Comparison of ENCODE assay signal across 9 mouse cellular contexts in the genomic region with DNA sequence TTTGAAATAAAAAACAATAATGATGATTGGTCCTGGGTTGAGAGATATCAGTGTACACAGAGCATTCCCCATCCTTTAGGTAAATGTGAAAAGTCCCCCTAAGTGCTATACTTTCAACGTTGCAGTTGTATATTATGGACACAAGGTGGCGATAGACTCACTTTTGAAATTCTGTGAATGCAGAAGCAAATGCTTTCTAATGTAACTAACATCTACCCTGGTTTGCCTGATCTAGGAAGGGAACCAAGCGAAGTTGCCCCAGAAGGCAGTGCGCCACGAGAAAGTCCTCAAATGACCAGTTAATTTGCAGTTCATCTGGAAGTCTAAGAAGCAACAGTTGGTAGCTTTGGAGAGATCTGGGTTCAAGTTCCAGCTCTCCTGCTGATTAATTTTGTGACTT. TPM values are rescaled to one million over a fixed set of nuclear protein-coding genes. Genes with fewer than 3 reads are reported as not detected.
DNase-seq lines count a peak whose midpoint lies in the region; ATAC-seq and TF ChIP-seq lines count a peak whose summit lies in the region.
"Had no signal": no experiment of that assay in that cellular context is flagged by ENCODE, and none has a peak within 500 bp of the region (broad histone marks: within the 10 kb centered on the region; RNA-seq: fewer than 3 reads in every experiment).

No protein-coding gene starts in this region.

- 46% methylated on average over 5 of the region's 5 CpGs for WGBS in forebrain, postnatal 0 days
- WGBS in forebrain, embryonic 12.5 days = 41% methylated on average over 5 of the region's 5 CpGs
- WGBS in midbrain, embryonic 11.5 days = 49% methylated on average over 5 of the region's 5 CpGs

- DNase-seq in forebrain, postnatal 0 days = peak; percentile 58
- DNase-seq in spleen, postnatal 36 days (ENCODE audit: low spot score in 2 of 2) = peak; percentile 34 to 46
- DNase-seq in spleen, postnatal 14 days (ENCODE audit: low spot score in 2 of 2) = no peak
- DNase-seq in induced T-regulatory cell, adult 2 months (ENCODE audit: low read depth) = peak; percentile 49
- DNase-seq in retina, postnatal 1 day = peak; percentile 53
- DNase-seq in midbrain, embryonic 11.5 days (ENCODE audit: low spot score, missing footprints) = no peak
- no peak for DNase-seq in urinary bladder, adult 18-20 months (ENCODE audit: low spot score in 2 of 2)

- no peaks in the 10 kb centered on the region for H3K4me1 ChIP-seq in forebrain, postnatal 0 days (ENCODE audit: insufficient read depth)
- peaks cover 7% of the 10 kb centered on the region for H3K4me1 ChIP-seq in forebrain, embryonic 12.5 days
- no peaks in the 10 kb centered on the region for H3K4me1 ChIP-seq in midbrain, embryonic 11.5 days (ENCODE audit: control insufficient read depth, insufficient read depth, low read length)

- no peak overlapping the region for H3K27ac ChIP-seq in forebrain, postnatal 0 days (ENCODE audit: low read depth, low read length)
- no peak overlapping the region for H3K27ac ChIP-seq in forebrain, embryonic 12.5 days
- no peak overlapping the region for H3K27ac ChIP-seq in midbrain, embryonic 11.5 days (ENCODE audit: low read depth, low read length)

- no peak overlapping the region for H3K4me2 ChIP-seq in forebrain, postnatal 0 days (ENCODE audit: low read depth)
- H3K4me2 ChIP-seq in forebrain, embryonic 12.5 days = no peak overlapping the region
- no peak overlapping the region for H3K4me2 ChIP-seq in midbrain, embryonic 11.5 days

- no peaks in the 10 kb centered on the region for H3K9me3 ChIP-seq in forebrain, postnatal 0 days (ENCODE audit: low read length)
- H3K9me3 ChIP-seq in forebrain, embryonic 12.5 days = no peaks in the 10 kb centered on the region
- no peaks in the 10 kb centered on the region for H3K9me3 ChIP-seq in midbrain, embryonic 11.5 days (ENCODE audit: control insufficient read depth, low read length)

- no peaks in the 10 kb centered on the region for H3K27me3 ChIP-seq in forebrain, postnatal 0 days (ENCODE audit: insufficient read depth, low read length)
- no peaks in the 10 kb centered on the region for H3K27me3 ChIP-seq in forebrain, embryonic 12.5 days
- H3K27me3 ChIP-seq in midbrain, embryonic 11.5 days (ENCODE audit: control insufficient read depth, insufficient read depth, low read length) = no peaks in the 10 kb centered on the region

- H3K36me3 ChIP-seq in forebrain, postnatal 0 days (ENCODE audit: insufficient read depth) = no peaks in the 10 kb centered on the region
- H3K36me3 ChIP-seq in forebrain, embryonic 12.5 days (replicated peaks) = no peaks in the 10 kb centered on the region
- H3K36me3 ChIP-seq in midbrain, embryonic 11.5 days (ENCODE audit: control insufficient read depth, insufficient read depth, low read length) = no peaks in the 10 kb centered on the region

- H3K4me3 ChIP-seq in forebrain, postnatal 0 days (ENCODE audit: low read depth, low read length) = no peak overlapping the region
- no peak overlapping the region for H3K4me3 ChIP-seq in forebrain, embryonic 12.5 days (replicated peaks)
- no peak overlapping the region for H3K4me3 ChIP-seq in midbrain, embryonic 11.5 days (ENCODE audit: low read depth, low read length)

- TF ChIP-seq CTCF in forebrain, postnatal 0 days (IDR thresholded peaks at IDR 0.05; ENCODE audit: low read depth) = peak; percentile 77

- ATAC-seq in forebrain, postnatal 0 days = peak; percentile 38; the same call in 1 of the 2 replicates
- no peak for ATAC-seq in forebrain, embryonic 12.5 days (ENCODE audit: low FRiP score)
- ATAC-seq in midbrain, embryonic 11.5 days (ENCODE audit: low FRiP score) = no peak; the same call in 1 of the 2 replicates

- H3K9ac ChIP-seq in forebrain, postnatal 0 days = no peak overlapping the region
- no peak overlapping the region for H3K9ac ChIP-seq in forebrain, embryonic 12.5 days
- H3K9ac ChIP-seq in midbrain, embryonic 11.5 days (ENCODE audit: low read length) = no peak overlapping the region

RNA-seq across cellular contexts. Expression of a gene that starts 18.8 kb away (rescaled TPM):
- not detected in 2 replicates for total RNA-seq in forebrain, postnatal 0 days (2014; rRNA removed)
- not detected in 2 replicates for polyA plus RNA-seq in forebrain, postnatal 0 days (2015; fragmentation: Nextera tagmentation; extraction: Ambion mirVana)
- polyA plus RNA-seq in forebrain, embryonic 12.5 days (2016; fragmentation: Nextera tagmentation; extraction: Ambion mirVana) = not detected in 2 replicates
- polyA plus RNA-seq in midbrain, embryonic 11.5 days (2014; fragmentation: Nextera tagmentation; extraction: Ambion mirVana) = not detected in 2 replicates
- total RNA-seq: heart, postnatal 36 days had no signal

RNA-seq across cellular contexts. Expression of a gene that starts 23.1 kb away (rescaled TPM):
- total RNA-seq in forebrain, postnatal 0 days (2014; rRNA removed) = 2.8 and 3.9 TPM in 2 replicates
- polyA plus RNA-seq in forebrain, postnatal 0 days (2015; fragmentation: Nextera tagmentation; extraction: Ambion mirVana) = 10.7 and 14.2 TPM in 2 replicates
- polyA plus RNA-seq in forebrain, embryonic 12.5 days (2016; fragmentation: Nextera tagmentation; extraction: Ambion mirVana) = 0.57 and 1.2 TPM in 2 replicates
- polyA plus RNA-seq in midbrain, embryonic 11.5 days (2014; fragmentation: Nextera tagmentation; extraction: Ambion mirVana) = not detected in 2 replicates
- total RNA-seq: heart, postnatal 36 days had no signal

RNA-seq across cellular contexts. Expression of a gene that starts 57.7 kb away (rescaled TPM):
- total RNA-seq in forebrain, postnatal 0 days (2014; rRNA removed) = not detected in 2 replicates
- polyA plus RNA-seq in forebrain, postnatal 0 days (2015; fragmentation: Nextera tagmentation; extraction: Ambion mirVana) = not detected in 2 replicates
- not detected in 2 replicates for polyA plus RNA-seq in forebrain, embryonic 12.5 days (2016; fragmentation: Nextera tagmentation; extraction: Ambion mirVana)
- polyA plus RNA-seq in midbrain, embryonic 11.5 days (2014; fragmentation: Nextera tagmentation; extraction: Ambion mirVana) = not detected in 2 replicates

Comparison
In these comparisons a context has a peak if more than half of its experiments do, and no peak if none do; other contexts are left out.
1. DNase-seq: peak in forebrain, postnatal 0 days (single experiment), spleen, postnatal 36 days (2 of 2), induced T-regulatory cell, adult 2 months (single experiment) and retina, postnatal 1 day (single experiment); none in spleen, postnatal 14 days (0 of 2), midbrain, embryonic 11.5 days (single experiment) and urinary bladder, adult 18-20 months (0 of 2).